Mouse (Mus musculus) heart, adult 2 months (tissue): ENCODE measurements around the gene Nans.

ENCODE experiments used
- CTCF ChIP-seq: fragments of 200-600 bp; IDR thresholded peaks from 2 replicates; pipeline ENCODE4 v1.8.1; 2022; ENCODE audit warnings: antibody characterized with exemption, mild to moderate bottlenecking, moderate library complexity
- POLR2A ChIP-seq: fragments of 200-500 bp; IDR thresholded peaks from 2 replicates; pipeline ENCODE4 v1.6.1; 2011; ENCODE audit warnings: mild to moderate bottlenecking, low read depth, low read length, control low read depth; ENCODE audit not compliant: insufficient read depth

GRCm38 (mm10) chr4:46526226-46526625, 37.2 kb downstream of the Nans start:
- no peak for TF ChIP-seq CTCF
- no peak for TF ChIP-seq POLR2A
